Mouse (Mus musculus) hindbrain, embryonic 11.5 days (tissue): Measurements from ENCODE around the gene Tek. TPM values are rescaled to one million over a fixed set of nuclear protein-coding genes. Genes with fewer than 3 reads are reported as not detected.

Source experiments
- ATAC-seq: fragments of 200-750 bp; cut with Nextera tagmentation; 2 replicates; pipeline ENCODE4 v1.8.0; 2017; ENCODE audit warnings: mild to moderate bottlenecking, moderate TSS enrichment, moderate library complexity; ENCODE audit not compliant: low FRiP score
- DNase-seq: peaks from one replicate; pipeline ENCODE4 v3.0.0-alpha.2; 2015; ENCODE audit warnings: low spot score
- H3K27ac ChIP-seq: fragments of 300-500 bp; sonication (generic); 2 replicates; pipeline ENCODE4 v1.5.1; 2014; ENCODE audit warnings: mild to moderate bottlenecking, low read depth, low read length
- H3K27me3 ChIP-seq: fragments of 300-500 bp; sonication (generic); 2 replicates; pipeline ENCODE4 v1.6.1; 2014; ENCODE audit warnings: mild to moderate bottlenecking, low read length, moderate library complexity, mixed read lengths; ENCODE audit not compliant: control insufficient read depth, insufficient read depth
- H3K36me3 ChIP-seq: fragments of 300-500 bp; sonication (generic); 2 replicates; pipeline ENCODE4 v1.6.1; 2014; ENCODE audit warnings: mild to moderate bottlenecking, low read length, moderate library complexity, mixed read lengths; ENCODE audit not compliant: control insufficient read depth, insufficient read depth
- H3K4me1 ChIP-seq: fragments of 300-500 bp; sonication (generic); replicated peaks from 2 replicates; pipeline ENCODE4 v1.6.1; 2014; ENCODE audit warnings: low read length, mixed read lengths; ENCODE audit not compliant: control insufficient read depth, insufficient read depth
- H3K4me2 ChIP-seq: fragments of 300-500 bp; sonication (generic); replicated peaks from 2 replicates; pipeline ENCODE4 v1.6.1; 2014; ENCODE audit warnings: mild to moderate bottlenecking, low read depth, low read length
- H3K4me3 ChIP-seq: fragments of 300-500 bp; sonication (generic); 2 replicates; pipeline ENCODE4 v1.5.1; 2014; ENCODE audit warnings: low read depth, low read length
- H3K9ac ChIP-seq: fragments of 300-500 bp; sonication (generic); 2 replicates; pipeline ENCODE4 v1.6.1; 2014; ENCODE audit warnings: low read depth, low read length
- H3K9me3 ChIP-seq: fragments of 300-500 bp; sonication (generic); 2 replicates; pipeline ENCODE4 v1.6.1; 2016; ENCODE audit warnings: low read length; ENCODE audit not compliant: control insufficient read depth
- WGBS: fragments of 180-500 bp; shearing (Covaris S2); extraction: QIAGEN DNeasy Blood & Tissue Kit; methylation state at CpG from one replicate; pipeline ENCODE4 v1.1.7; 2014; 5-methylcytosine and 5-hydroxymethylcytosine counted together
- polyA plus RNA-seq: library from polyadenylated mRNA; unstranded; fragments of >200 nt; fragmentation: Nextera tagmentation; extraction: Ambion mirVana; gene quantifications from 2 replicates; pipeline ENCODE4 v1.2.1, GENCODE M21; 2014

Gene Tek
- polyA plus RNA-seq, 1 experiment from 2014 or later, result 11.6 TPM

- no peak for DNase-seq
- Histone ChIP-seq H3K9ac (no peak overlapping the region), H3K9me3 (no peaks in the 10 kb centered on the region), H3K4me2 (no peak overlapping the region), H3K27me3 (no peaks in the 10 kb centered on the region), H3K36me3 (no peaks in the 10 kb centered on the region), H3K4me3 (no peak overlapping the region), H3K4me1 (no peaks in the 10 kb centered on the region), H3K27ac (no peak overlapping the region)
- WGBS, result 73% methylated on average over 4 of the region's 4 CpGs
- no peak for ATAC-seq
These were observed 13.3 kb upstream of the Tek start for GRCm38 (mm10) chr4:94725799-94726198.

- no peak overlapping the region for H3K27ac ChIP-seq
- H3K36me3 ChIP-seq, result no peaks in the 10 kb centered on the region
- ATAC-seq (no peak), DNase-seq (no peak)
- no peak overlapping the region for H3K4me3 ChIP-seq
- H3K27me3 ChIP-seq, result no peaks in the 10 kb centered on the region
- no peak overlapping the region for H3K4me2 ChIP-seq
- H3K9me3 ChIP-seq, result no peaks in the 10 kb centered on the region
- no peaks in the 10 kb centered on the region for H3K4me1 ChIP-seq
- no peak overlapping the region for H3K9ac ChIP-seq
These were observed 6.4 kb upstream of the Tek start for GRCm38 (mm10) chr4:94732721-94733120.

GRCm38 (mm10) chr4:94737326-94738295 is 1.5 kb upstream of the Tek start:
- DNase-seq (no peak), ATAC-seq (no peak)
- no peaks in the 10 kb centered on the region for H3K27me3 ChIP-seq
- no peaks in the 10 kb centered on the region for H3K36me3 ChIP-seq
- 77% methylated on average over 5 of the region's 5 CpGs for WGBS
- no peak overlapping the region for H3K9ac ChIP-seq
- no peaks in the 10 kb centered on the region for H3K9me3 ChIP-seq
- H3K4me2 ChIP-seq, result no peak overlapping the region
- H3K27ac ChIP-seq, result no peak overlapping the region
- H3K4me1 ChIP-seq, result no peaks in the 10 kb centered on the region
- H3K4me3 ChIP-seq, result no peak overlapping the region

- WGBS, result 90% methylated on average over 1 of the region's 1 CpGs
- no peak overlapping the region for H3K27ac ChIP-seq
- no peaks in the 10 kb centered on the region for H3K9me3 ChIP-seq
- DNase-seq (no peak), ATAC-seq (no peak)
- no peak overlapping the region for H3K4me3 ChIP-seq
- no peak overlapping the region for H3K9ac ChIP-seq
- no peaks in the 10 kb centered on the region for H3K4me1 ChIP-seq
- H3K27me3 ChIP-seq, result no peaks in the 10 kb centered on the region
- no peak overlapping the region for H3K4me2 ChIP-seq
- H3K36me3 ChIP-seq, result no peaks in the 10 kb centered on the region
These were observed 2.7 kb downstream of the Tek start for GRCm38 (mm10) chr4:94741824-94742223.

GRCm38 (mm10) chr4:94745749-94746148 is 6.7 kb downstream of the Tek start:
- no peak overlapping the region for H3K4me3 ChIP-seq
- no peaks in the 10 kb centered on the region for H3K4me1 ChIP-seq
- H3K36me3 ChIP-seq, result no peaks in the 10 kb centered on the region
- no peak overlapping the region for H3K9ac ChIP-seq
- H3K4me2 ChIP-seq, result no peak overlapping the region
- H3K27me3 ChIP-seq, result no peaks in the 10 kb centered on the region
- H3K27ac ChIP-seq, result no peak overlapping the region
- H3K9me3 ChIP-seq, result no peaks in the 10 kb centered on the region
- 84% methylated on average over 3 of the region's 3 CpGs for WGBS
- DNase-seq (no peak), ATAC-seq (no peak)

GRCm38 (mm10) chr4:94746387-94746811 is 7.3 kb downstream of the Tek start:
- ATAC-seq (0 out of 2 replicates have a peak, but pooled peaks have one; percentile 38), DNase-seq (no peak)
- H3K27me3 ChIP-seq, result no peaks in the 10 kb centered on the region
- no peaks in the 10 kb centered on the region for H3K9me3 ChIP-seq
- WGBS, result 63% methylated on average over 7 of the region's 7 CpGs
- no peak overlapping the region for H3K4me2 ChIP-seq
- H3K36me3 ChIP-seq, result no peaks in the 10 kb centered on the region
- H3K27ac ChIP-seq, result no peak overlapping the region
- no peaks in the 10 kb centered on the region for H3K4me1 ChIP-seq
- no peak overlapping the region for H3K9ac ChIP-seq
- H3K4me3 ChIP-seq, result no peak overlapping the region

- Histone ChIP-seq H3K27me3 (no peaks in the 10 kb centered on the region), H3K9me3 (no peaks in the 10 kb centered on the region), H3K4me1 (no peaks in the 10 kb centered on the region), H3K36me3 (no peaks in the 10 kb centered on the region), H3K27ac (no peak overlapping the region), H3K4me2 (no peak overlapping the region), H3K4me3 (no peak overlapping the region), H3K9ac (no peak overlapping the region)
- 93% methylated on average over 3 of the region's 3 CpGs for WGBS
- ATAC-seq (no peak), DNase-seq (no peak)
These were observed 8.2 kb downstream of the Tek start for GRCm38 (mm10) chr4:94747338-94747737.

- Histone ChIP-seq H3K9ac (no peak overlapping the region), H3K4me1 (no peaks in the 10 kb centered on the region), H3K4me2 (no peak overlapping the region), H3K27ac (no peak overlapping the region), H3K36me3 (no peaks in the 10 kb centered on the region), H3K27me3 (no peaks in the 10 kb centered on the region), H3K9me3 (no peaks in the 10 kb centered on the region), H3K4me3 (no peak overlapping the region)
- 39% methylated on average over 9 of the region's 9 CpGs for WGBS
- ATAC-seq (peak; percentile 83), DNase-seq (peak; percentile 20)
These were observed 13.4 kb downstream of the Tek start for GRCm38 (mm10) chr4:94752512-94752911.

- H3K27me3 ChIP-seq, result no peaks in the 10 kb centered on the region
These were observed 26.1 kb downstream of the Tek start for GRCm38 (mm10) chr4:94765217-94765616.

More at GRCm38 (mm10) chr4:94765217-94765616, 26.1 kb downstream of the Tek start:
- Histone ChIP-seq H3K27ac (no peak overlapping the region), H3K9me3 (no peaks in the 10 kb centered on the region), H3K9ac (no peak overlapping the region), H3K36me3 (no peaks in the 10 kb centered on the region), H3K4me3 (no peak overlapping the region), H3K4me2 (no peak overlapping the region), H3K4me1 (no peaks in the 10 kb centered on the region)
- DNase-seq, result no peak
- no peak for ATAC-seq
